Mouse (Mus musculus): Measurements from ENCODE around the gene Gm17190. TPM values are rescaled to one million over a fixed set of nuclear protein-coding genes. Genes with fewer than 3 reads are reported as not detected.
"Not testable (repeated sequence)": the region's sequence is repeated elsewhere in the genome, so short reads cannot be mapped to it uniquely, and the experiment has no call there.

Gene Gm17190
- not detected in 2 replicates for polyA plus RNA-seq (2015; fragmentation: Nextera tagmentation; extraction: Ambion mirVana)

- ATAC-seq (replicated peaks; ENCODE audit: extremely low read depth, insufficient read depth, low FRiP score); H3K27ac ChIP-seq (ENCODE audit: low read length): not testable (repeated sequence)
These were observed at the start of gene Gm17190 for GRCm38 (mm10) chr13:96081754-96082153. Gene Gm17190 (plus strand): TSS chr13:96082054.

GRCm38 (mm10) chr13:96039536-96039935 lies 42.3 kb upstream of the Gm17190 start:
- 36% methylated on average over 1 of the region's 1 CpGs for WGBS
- no peak for ATAC-seq (replicated peaks; ENCODE audit: extremely low read depth, insufficient read depth, low FRiP score)
- Histone ChIP-seq H3K4me3 (ENCODE audit: low read length) (no peak overlapping the region), H3K27me3 (ENCODE audit: control insufficient read depth, insufficient read depth, low read length) (no peaks in the 10 kb centered on the region), H3K9me3 (replicated peaks; ENCODE audit: control insufficient read depth, low read length) (0 out of 2 replicates have a peak, but pooled peaks cover 3% of the 10 kb centered on the region), H3K9ac (ENCODE audit: low read length) (no peak overlapping the region), H3K36me3 (ENCODE audit: control insufficient read depth, insufficient read depth) (no peaks in the 10 kb centered on the region), H3K27ac (ENCODE audit: low read length) (no peak overlapping the region), H3K4me2 (ENCODE audit: low read depth, low read length) (no peak overlapping the region), H3K4me1 (ENCODE audit: control insufficient read depth, insufficient read depth, low read length) (no peaks in the 10 kb centered on the region)

More at GRCm38 (mm10) chr13:96081754-96082153, at the start of gene Gm17190:
- H3K4me2 ChIP-seq (ENCODE audit: low read depth, low read length); H3K4me1 ChIP-seq (ENCODE audit: control insufficient read depth, insufficient read depth, low read length); H3K4me3 ChIP-seq (ENCODE audit: low read length); H3K9ac ChIP-seq (ENCODE audit: low read length); H3K9me3 ChIP-seq (replicated peaks; ENCODE audit: control insufficient read depth, low read length); H3K27me3 ChIP-seq (ENCODE audit: control insufficient read depth, insufficient read depth, low read length); H3K36me3 ChIP-seq (ENCODE audit: control insufficient read depth, insufficient read depth): not testable (repeated sequence)
- 86% methylated on average over 1 of the region's 1 CpGs for WGBS

- H3K27ac ChIP-seq (ENCODE audit: low read length): no peak overlapping the region
- no peak overlapping the region for H3K4me2 ChIP-seq (ENCODE audit: low read depth, low read length)
- no peak overlapping the region for H3K4me3 ChIP-seq (ENCODE audit: low read length)
- H3K9me3 ChIP-seq (replicated peaks; ENCODE audit: control insufficient read depth, low read length): 0 out of 2 replicates have a peak, but pooled peaks cover 3% of the 10 kb centered on the region
- no peaks in the 10 kb centered on the region for H3K27me3 ChIP-seq (ENCODE audit: control insufficient read depth, insufficient read depth, low read length)
- H3K9ac ChIP-seq (ENCODE audit: low read length): no peak overlapping the region
- ATAC-seq (replicated peaks; ENCODE audit: extremely low read depth, insufficient read depth, low FRiP score): no peak
- 66% methylated on average over 11 of the region's 11 CpGs for WGBS
- H3K36me3 ChIP-seq (ENCODE audit: control insufficient read depth, insufficient read depth): no peaks in the 10 kb centered on the region
- no peaks in the 10 kb centered on the region for H3K4me1 ChIP-seq (ENCODE audit: control insufficient read depth, insufficient read depth, low read length)
These were observed 41.4 kb upstream of the Gm17190 start for GRCm38 (mm10) chr13:96040275-96041042.

GRCm38 (mm10) chr13:96045396-96045795 lies 36.5 kb upstream of the Gm17190 start:
- WGBS: 61% methylated on average over 5 of the region's 5 CpGs
- ATAC-seq (replicated peaks; ENCODE audit: extremely low read depth, insufficient read depth, low FRiP score): no peak
- Histone ChIP-seq H3K27me3 (ENCODE audit: control insufficient read depth, insufficient read depth, low read length) (no peaks in the 10 kb centered on the region), H3K9me3 (replicated peaks; ENCODE audit: control insufficient read depth, low read length) (0 out of 2 replicates have a peak, but pooled peaks cover 3% of the 10 kb centered on the region), H3K36me3 (ENCODE audit: control insufficient read depth, insufficient read depth) (no peaks in the 10 kb centered on the region), H3K9ac (ENCODE audit: low read length) (no peak overlapping the region), H3K27ac (ENCODE audit: low read length) (no peak overlapping the region), H3K4me3 (ENCODE audit: low read length) (no peak overlapping the region), H3K4me1 (ENCODE audit: control insufficient read depth, insufficient read depth, low read length) (no peaks in the 10 kb centered on the region), H3K4me2 (ENCODE audit: low read depth, low read length) (no peak overlapping the region)

GRCm38 (mm10) chr13:96052755-96053154 lies 29.1 kb upstream of the Gm17190 start:
- no peak overlapping the region for H3K4me2 ChIP-seq (ENCODE audit: low read depth, low read length)
- no peak overlapping the region for H3K9ac ChIP-seq (ENCODE audit: low read length)
- no peaks in the 10 kb centered on the region for H3K4me1 ChIP-seq (ENCODE audit: control insufficient read depth, insufficient read depth, low read length)
- H3K27ac ChIP-seq (ENCODE audit: low read length): no peak overlapping the region
- WGBS: 85% methylated on average over 3 of the region's 3 CpGs
- H3K27me3 ChIP-seq (ENCODE audit: control insufficient read depth, insufficient read depth, low read length): no peaks in the 10 kb centered on the region
- H3K9me3 ChIP-seq (replicated peaks; ENCODE audit: control insufficient read depth, low read length): no peaks in the 10 kb centered on the region
- H3K36me3 ChIP-seq (ENCODE audit: control insufficient read depth, insufficient read depth): no peaks in the 10 kb centered on the region
- no peak for ATAC-seq (replicated peaks; ENCODE audit: extremely low read depth, insufficient read depth, low FRiP score)
- no peak overlapping the region for H3K4me3 ChIP-seq (ENCODE audit: low read length)

- no peak overlapping the region for H3K27ac ChIP-seq (ENCODE audit: low read length)
- no peaks in the 10 kb centered on the region for H3K36me3 ChIP-seq (ENCODE audit: control insufficient read depth, insufficient read depth)
- no peak overlapping the region for H3K4me2 ChIP-seq (ENCODE audit: low read depth, low read length)
- WGBS: 62% methylated on average over 8 of the region's 8 CpGs
- H3K27me3 ChIP-seq (ENCODE audit: control insufficient read depth, insufficient read depth, low read length): no peaks in the 10 kb centered on the region
- ATAC-seq (replicated peaks; ENCODE audit: extremely low read depth, insufficient read depth, low FRiP score): no peak
- H3K9ac ChIP-seq (ENCODE audit: low read length): no peak overlapping the region
- no peaks in the 10 kb centered on the region for H3K4me1 ChIP-seq (ENCODE audit: control insufficient read depth, insufficient read depth, low read length)
- H3K4me3 ChIP-seq (ENCODE audit: low read length): no peak overlapping the region
- no peaks in the 10 kb centered on the region for H3K9me3 ChIP-seq (replicated peaks; ENCODE audit: control insufficient read depth, low read length)
These were observed 8.3 kb upstream of the Gm17190 start for GRCm38 (mm10) chr13:96073555-96073954.

GRCm38 (mm10) chr13:96081276-96081675 lies 578 bp upstream of the Gm17190 start, which contains the start of gene Gm20075:
Gene Gm20075 (minus strand): TSS chr13:96081376.
- not testable (repeated sequence) for H3K9me3 ChIP-seq (replicated peaks; ENCODE audit: control insufficient read depth, low read length); H3K4me1 ChIP-seq (ENCODE audit: control insufficient read depth, insufficient read depth, low read length); H3K4me2 ChIP-seq (ENCODE audit: low read depth, low read length); ATAC-seq (replicated peaks; ENCODE audit: extremely low read depth, insufficient read depth, low FRiP score); H3K9ac ChIP-seq (ENCODE audit: low read length); H3K27me3 ChIP-seq (ENCODE audit: control insufficient read depth, insufficient read depth, low read length); H3K27ac ChIP-seq (ENCODE audit: low read length); H3K4me3 ChIP-seq (ENCODE audit: low read length); H3K36me3 ChIP-seq (ENCODE audit: control insufficient read depth, insufficient read depth)
- 74% methylated on average over 3 of the region's 3 CpGs for WGBS

- Histone ChIP-seq H3K27ac (ENCODE audit: low read length) (no peak overlapping the region), H3K4me3 (ENCODE audit: low read length) (no peak overlapping the region), H3K4me2 (ENCODE audit: low read depth, low read length) (no peak overlapping the region), H3K9ac (ENCODE audit: low read length) (no peak overlapping the region), H3K36me3 (ENCODE audit: control insufficient read depth, insufficient read depth) (no peaks in the 10 kb centered on the region), H3K4me1 (ENCODE audit: control insufficient read depth, insufficient read depth, low read length) (no peaks in the 10 kb centered on the region), H3K27me3 (ENCODE audit: control insufficient read depth, insufficient read depth, low read length) (no peaks in the 10 kb centered on the region), H3K9me3 (replicated peaks; ENCODE audit: control insufficient read depth, low read length) (no peaks in the 10 kb centered on the region)
- no peak for ATAC-seq (replicated peaks; ENCODE audit: extremely low read depth, insufficient read depth, low FRiP score)
- WGBS: 77% methylated on average over 7 of the region's 7 CpGs
These were observed 3.9 kb downstream of the Gm17190 start for GRCm38 (mm10) chr13:96085581-96086302.

- no peak overlapping the region for H3K9ac ChIP-seq (ENCODE audit: low read length)
- WGBS: 59% methylated on average over 4 of the region's 4 CpGs
- H3K27ac ChIP-seq (ENCODE audit: low read length): no peak overlapping the region
- H3K9me3 ChIP-seq (replicated peaks; ENCODE audit: control insufficient read depth, low read length): no peaks in the 10 kb centered on the region
- no peaks in the 10 kb centered on the region for H3K36me3 ChIP-seq (ENCODE audit: control insufficient read depth, insufficient read depth)
- H3K4me3 ChIP-seq (ENCODE audit: low read length): no peak overlapping the region
- H3K4me2 ChIP-seq (ENCODE audit: low read depth, low read length): no peak overlapping the region
- no peaks in the 10 kb centered on the region for H3K4me1 ChIP-seq (ENCODE audit: control insufficient read depth, insufficient read depth, low read length)
- no peak for ATAC-seq (replicated peaks; ENCODE audit: extremely low read depth, insufficient read depth, low FRiP score)
- H3K27me3 ChIP-seq (ENCODE audit: control insufficient read depth, insufficient read depth, low read length): no peaks in the 10 kb centered on the region
These were observed 9.1 kb downstream of the Gm17190 start for GRCm38 (mm10) chr13:96090929-96091328.
